In genomic region chr5:123014753-123015701, GRCm38 (mm10) we compare ENCODE assay signal across 8 mouse cellular contexts. TPM values are rescaled to one million over a fixed set of nuclear protein-coding genes. Genes with fewer than 3 reads are reported as not detected.
DNase-seq lines count a peak whose midpoint lies in the region; ATAC-seq lines count a peak whose summit lies in the region.

Orai1 (plus strand) TSS chr5:123015074.

- ATAC-seq in inflammation-experienced regulatory T-cells, adult 6 months: peak; percentile 80
- peak; percentile 92 for ATAC-seq in megakaryocyte-erythroid progenitor cell, adult 5-6 weeks (replicated peaks; ENCODE audit: low FRiP score, low TSS enrichment, poor library complexity, severe bottlenecking)

- DNase-seq in adrenal gland, adult (ENCODE audit: inconsistent age in 2 of 2, low spot score in 1 of 2): peak; percentile 99
- peak; percentile 98 for DNase-seq in embryo, embryonic 10.5 days (ENCODE audit: low spot score)
- DNase-seq in gastrocnemius, postnatal 14 days: peak; percentile 99
- peak; percentile 95 to 98 for DNase-seq in left cerebral cortex, postnatal 10 days (ENCODE audit: extremely low spot score in 1 of 2, low spot score in 2 of 2)
- peak; percentile 94 for DNase-seq in right cerebral cortex, postnatal 25 days
- peak; percentile 98 for DNase-seq in urinary bladder, postnatal 4 days (ENCODE audit: low spot score in 2 of 2)

- intact Hi-C loops in gastrocnemius, postnatal 14 days (cut with DNase I; ENCODE audit: low total_unique reads): no loop called here
- intact Hi-C loops in left cerebral cortex, postnatal 10 days (cut with DNase I): loop anchor here (5.0 kb wide), 3 partner anchors 32 to 88 kb away; partner anchors contain the start of gene Morn3

RNA-seq across cellular contexts. Expression of gene Orai1, which starts in this region (rescaled TPM):
- 10 to 100 TPM; 39.5 to 47.6 TPM for total RNA-seq in gastrocnemius, postnatal 14 days (2021)
- 10 to 100 TPM in 1 of 3 experiments, 1 to 10 TPM in 2; 7.3 to 10.0 (median 8.0) TPM for polyA plus RNA-seq in inflammation-experienced regulatory T-cells, adult 6 months (2017; shearing (Covaris generic))
- total RNA-seq in left cerebral cortex, postnatal 10 days (2021): 10 to 100 TPM in 1 of 2 experiments, 1 to 10 TPM in 1; 9.0 to 10.1 TPM
- total RNA-seq in megakaryocyte-erythroid progenitor cell, adult 5-6 weeks (2014; fragmentation: Nextera tagmentation): 6.0 and 7.7 TPM in 2 replicates
- total RNA-seq in megakaryocyte-erythroid progenitor cell, adult 5-6 weeks (2017): 3.9 and 4.9 TPM in 2 replicates

Comparison
In these comparisons a context has a peak if more than half of its experiments do, and no peak if none do; other contexts are left out.
1. Peak in every context shown above with its lines: DNase-seq and ATAC-seq.